Mouse (Mus musculus) left cerebral cortex, postnatal 25 days (tissue): ENCODE measurements around the gene Ttc28. TPM values are rescaled to one million over a fixed set of nuclear protein-coding genes. Genes with fewer than 3 reads are reported as not detected.

Source experiments
- DNase-seq, 2 experiments: peaks; one replicate each; pipeline ENCODE4 v3.0.0; 2022; ENCODE audit warnings: low spot score in 2 of 2, mixed read lengths in 1 of 2
- intact Hi-C: fragments of 180-260 bp; cut with DNase I; formaldehyde crosslinking; loops from one replicate; pipeline ENCODE4 v1.15.1; 2025
- microRNA-seq, 2 experiments: library from miRNA; unstranded; fragments of <30 nt; microRNA quantifications; one replicate each; pipeline ENCODE4 v1.2.0; 2022
- total RNA-seq, 2 experiments: library from RNA; stranded (reverse); gene quantifications; 2 replicates each; pipeline ENCODE4 v1.2.3; 2021

The Ttc28 gene
- total RNA-seq, 2 experiments from 2014 or later = 11.6 to 13.2 TPM

- intact Hi-C loops = loop anchor here (2.0 to 10.0 kb wide), 2 partner anchors 57 to 495 kb away; partner anchors contain the start of genes Chek2 and Hscb
- DNase-seq = no peak
These were observed 450.3 kb downstream of the Ttc28 start for GRCm38 (mm10) chr5:111329782-111330416.

- intact Hi-C loops = loop anchor here (2.0 to 10.0 kb wide), 2 partner anchors 58 to 496 kb away; partner anchors contain the start of genes Chek2 and Hscb
These were observed 451.0 kb downstream of the Ttc28 start, which contains the start of gene Pitpnb for GRCm38 (mm10) chr5:111330417-111331098. TSS of gene Pitpnb (plus strand) at chr5:111330763.

DNA sequence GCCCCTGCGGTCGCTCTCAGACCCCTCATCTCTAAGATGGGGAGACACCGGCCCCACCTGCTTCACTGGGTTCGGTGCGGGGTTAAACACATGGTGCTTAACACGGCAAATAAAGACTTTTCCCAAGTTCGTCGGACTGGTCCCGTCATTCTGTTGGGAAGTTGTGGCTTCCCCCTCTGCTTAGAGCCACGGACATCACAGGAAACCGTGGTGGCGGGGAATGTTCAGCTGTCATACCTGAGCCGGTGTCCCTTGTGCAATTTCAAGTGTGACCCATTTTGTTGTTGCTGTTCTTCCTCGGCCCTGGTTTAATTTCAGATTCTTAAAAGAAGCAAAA, 451.5 kb downstream of the Ttc28 start:
- no peak for DNase-seq
- intact Hi-C loops = loop anchor here (2.0 to 10.0 kb wide), 2 partner anchors 58 to 496 kb away; partner anchors contain the start of genes Chek2 and Hscb

More at GRCm38 (mm10) chr5:111330417-111331098, 451.0 kb downstream of the Ttc28 start, which contains the start of gene Pitpnb:
- DNase-seq = peak; percentile 99

DNA sequence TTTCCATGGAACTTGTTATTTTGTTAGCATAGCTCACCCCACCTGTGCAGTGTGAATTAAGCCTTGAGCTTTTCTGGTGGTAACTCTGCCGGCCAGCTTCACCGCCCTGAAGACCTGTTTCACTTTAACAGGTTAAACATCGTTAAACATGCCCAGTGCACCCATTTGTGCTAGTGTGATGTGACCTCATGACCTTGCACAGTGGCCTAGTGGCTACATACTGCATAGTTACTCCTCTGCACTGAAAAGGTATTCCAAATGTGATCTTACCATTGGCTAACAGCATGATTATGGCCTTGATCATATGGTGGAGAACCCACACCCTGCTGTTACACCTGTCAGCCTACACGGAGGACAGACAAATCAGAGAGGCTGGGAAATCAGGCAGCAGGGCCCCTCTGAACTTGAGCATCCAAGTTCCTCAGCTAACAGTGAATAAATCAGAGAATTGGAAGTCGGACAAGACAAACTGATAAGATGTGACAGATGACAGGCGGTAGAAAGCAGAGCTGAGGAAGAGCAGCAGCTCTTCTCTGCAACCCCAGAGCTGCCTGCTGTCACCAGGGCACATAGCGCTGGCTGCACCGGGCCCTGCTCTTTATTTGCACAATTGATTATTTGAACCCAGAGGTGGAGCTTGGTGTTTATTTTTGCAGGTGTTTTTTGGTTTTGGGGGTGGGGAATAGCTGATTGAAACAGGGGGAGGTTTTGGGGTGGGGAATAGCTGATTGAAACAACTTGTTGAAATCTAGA, 456.5 kb downstream of the Ttc28 start:
- DNase-seq = no peak
- intact Hi-C loops = loop anchor here (10.0 kb wide), 1 partner anchor 501 kb away; the partner anchor contains the start of genes Chek2 and Hscb

Small RNA genes within 50 kb of the gene (microRNA-seq; reads per million reads assigned to microRNA genes)
- gene Mir701 = 16.8 to 18.5 reads per million in 2 experiments

Other genes with a start within 250 kb of the Ttc28 start
- gene Noc4l, start 226.4 kb upstream of the Ttc28 start, total RNA-seq = 10 to 100 TPM; 24.9 to 25.6 TPM
- gene Ddx51, start 226.4 kb upstream of the Ttc28 start, total RNA-seq = 10 to 100 TPM; 23.7 to 26.4 TPM
- gene Ep400, start 109.1 kb upstream of the Ttc28 start, total RNA-seq = 100 to 1,000 TPM in 1 of 2 experiments, 10 to 100 TPM in 1; 92.6 to 100 TPM
- gene Pus1, start 99.1 kb upstream of the Ttc28 start, total RNA-seq = 10 to 100 TPM; 18.2 to 21.4 TPM
- gene Ulk1, start 69.7 kb upstream of the Ttc28 start, total RNA-seq = 10 to 100 TPM; 66.8 to 72.7 TPM
- gene Hscb, start 40.0 kb upstream of the Ttc28 start, total RNA-seq = 10 to 100 TPM in 1 of 2 experiments, 1 to 10 TPM in 1; 8.8 to 12.0 TPM
- 1 to 10 TPM; 1.2 to 1.4 TPM for gene Chek2, start 39.8 kb upstream of the Ttc28 start, total RNA-seq